Mouse (Mus musculus) C2C12 (cell line): ENCODE measurements at regions not wholly inside any gene's neighbourhood (a gene's known extent, or its start where the extent isn't known, plus 50 kb on each side); places are given as distances from the start of the nearest gene placed in this dataset.

Experiments used
- CEBPB ChIP-seq: IDR thresholded peaks from one replicate; pipeline ENCODE4 v1.6.1; 2011; ENCODE audit warnings: low read depth, mild to moderate bottlenecking, control low read depth, moderate library complexity
- MYOD1 ChIP-seq: IDR thresholded peaks from one replicate; pipeline ENCODE4 v1.6.1; 2011; ENCODE audit warnings: low read depth; ENCODE audit not compliant: control insufficient read depth, insufficient read length
- MYOG ChIP-seq: IDR thresholded peaks from one replicate; pipeline ENCODE4 v1.6.1; 2011; ENCODE audit not compliant: control insufficient read depth, insufficient read length; ENCODE audit errors: extremely low read depth

- TF ChIP-seq MYOG, result no peak
- TF ChIP-seq MYOD1, result no peak
- TF ChIP-seq CEBPB, result no peak
These were observed 108.8 kb downstream of the Rbm46 start for GRCm38 (mm10) chr3:82767484-82767883.
